Mouse (Mus musculus) CH12.LX (cell line): ENCODE measurements around the gene Fryl.

Source experiments
- CHD2 ChIP-seq: IDR thresholded peaks from 2 replicates; pipeline ENCODE4 v1.6.1; 2011; ENCODE audit warnings: low read length, improper control_type of control experiment
- CTCF ChIP-seq, 2 experiments: IDR thresholded peaks in 1 of 2; conservative IDR thresholded peaks in 1 of 2; 2 replicates each; pipeline ENCODE4 v1.5.1; 2011 to 2012; ENCODE audit warnings: low read depth in 2 of 2, low read length in 2 of 2, improper control_type of control experiment in 1 of 2, inconsistent platforms in 1 of 2, mild to moderate bottlenecking in 1 of 2, moderate library complexity in 1 of 2
- MYC ChIP-seq: IDR thresholded peaks from 2 replicates; pipeline ENCODE4 v1.6.1; 2011; ENCODE audit warnings: low read depth, mild to moderate bottlenecking, improper control_type of control experiment, low read length
- TBP ChIP-seq: conservative IDR thresholded peaks from 2 replicates; pipeline ENCODE4 v1.6.1; 2011; ENCODE audit warnings: low read depth, low read length, improper control_type of control experiment
- TCF12 ChIP-seq: IDR thresholded peaks from 2 replicates; pipeline ENCODE4 v1.6.1; 2014; ENCODE audit warnings: low read depth, mild to moderate bottlenecking, inconsistent platforms, low read length, improper control_type of control experiment
- UBTF ChIP-seq: IDR thresholded peaks from 2 replicates; pipeline ENCODE4 v1.6.1; 2012; ENCODE audit warnings: low read depth, mild to moderate bottlenecking, inconsistent platforms, low read length, improper control_type of control experiment, moderate library complexity
- USF1 ChIP-seq: IDR thresholded peaks from 2 replicates; pipeline ENCODE4 v1.6.1; 2014; ENCODE audit warnings: low read depth, mild to moderate bottlenecking, inconsistent platforms, low read length, improper control_type of control experiment

- TF ChIP-seq MYC (no peak), CHD2 (no peak), UBTF (no peak), CTCF (conservative IDR thresholded peaks at IDR 0.05 in 1 of 2, IDR thresholded peaks at IDR 0.05 in 1 of 2; ENCODE audit: low read depth in 2 of 2, low read length in 2 of 2) (no peak), TCF12 (no peak), USF1 (no peak), TBP (no peak)
Measured at GRCm38 (mm10) chr5:73189443-73190160, 66.8 kb downstream of the Fryl start.
